Mouse (Mus musculus): ENCODE data around the gene Ldb1. TPM values are rescaled to one million over a fixed set of nuclear protein-coding genes. Genes with fewer than 3 reads are reported as not detected.

Gene Ldb1
- total and polyA plus RNA-seq, 3 experiments, result 56.9 to 120 (median 67.6) TPM

GRCm38 (mm10) chr19:46047426-46047825, 2.4 kb upstream of the Ldb1 start:
- Histone ChIP-seq H3K9me3 (replicated peaks; ENCODE audit: low read length) (no peaks in the 10 kb centered on the region), H3K4me2 (ENCODE audit: insufficient read depth, low read depth, poor library complexity, severe bottlenecking) (no peak overlapping the region), H3K4me1 (ENCODE audit: control insufficient read depth in 1 of 2, insufficient read depth in 2 of 2) (peaks cover under 1 to 26% of the 10 kb centered on the region in 2 experiments; a peak in 3 of 4 replicates), H3K36me3 (replicated peaks in 1 of 2; ENCODE audit: control insufficient read depth in 1 of 2, insufficient read depth in 1 of 2, low read length in 1 of 2) (no peaks in the 10 kb centered on the region), H3K79me2 (replicated peaks; ENCODE audit: control insufficient read depth, extremely low read depth, insufficient read depth, poor library complexity, severe bottlenecking) (peaks cover 21% of the 10 kb centered on the region), H3K9ac (ENCODE audit: insufficient read depth, low read depth) (no peak overlapping the region), H3K27me3 (replicated peaks) (peaks cover 26% of the 10 kb centered on the region), H3K4me3 (replicated peaks in 1 of 3; ENCODE audit: low read depth in 2 of 3, low read length in 2 of 3, poor library complexity in 1 of 3) (no peak overlapping the region), H3K27ac (ENCODE audit: insufficient read depth, low read depth) (no peak overlapping the region)
- dilution Hi-C loops (cut with MboI; ENCODE audit: extremely low pct_ligation_motif_present, extremely low pct_unique_long_range_greater_than_20kb, low sequenced_read_pairs) (no loop called here), in situ Hi-C loops (cut with MboI; ENCODE audit: low pct_ligation_motif_present, low pct_unique_long_range_greater_than_20kb, low sequenced_read_pairs) (no loop called here)
- TF ChIP-seq MAZ (IDR thresholded peaks at IDR 0.05; ENCODE audit: low read depth, low read length), result no peak
- TF ChIP-seq EP300 (IDR thresholded peaks at IDR 0.05; ENCODE audit: low read length), result no peak
- no peak for TF ChIP-seq ETS1 (conservative IDR thresholded peaks at IDR 0.05; ENCODE audit: low read depth, low read length)
- DNase-seq (ENCODE audit: extremely low read depth), result no peak

- Histone ChIP-seq H3K79me2 (replicated peaks; ENCODE audit: control insufficient read depth, extremely low read depth, insufficient read depth, poor library complexity, severe bottlenecking) (peaks cover 21% of the 10 kb centered on the region), H3K27me3 (replicated peaks) (peaks cover 26% of the 10 kb centered on the region), H3K9ac (ENCODE audit: insufficient read depth, low read depth) (no peak overlapping the region), H3K4me1 (ENCODE audit: control insufficient read depth in 1 of 2, insufficient read depth in 2 of 2) (peaks cover 2 to 30% of the 10 kb centered on the region in 2 experiments; a peak in 3 of 4 replicates), H3K4me2 (ENCODE audit: insufficient read depth, low read depth, poor library complexity, severe bottlenecking) (no peak overlapping the region), H3K36me3 (replicated peaks in 1 of 2; ENCODE audit: control insufficient read depth in 1 of 2, insufficient read depth in 1 of 2, low read length in 1 of 2) (no peaks in the 10 kb centered on the region), H3K4me3 (replicated peaks in 1 of 3; ENCODE audit: low read depth in 2 of 3, low read length in 2 of 3, poor library complexity in 1 of 3) (no peak overlapping the region), H3K9me3 (replicated peaks; ENCODE audit: low read length) (no peaks in the 10 kb centered on the region), H3K27ac (ENCODE audit: insufficient read depth, low read depth) (no peak overlapping the region)
- dilution Hi-C loops (cut with MboI; ENCODE audit: extremely low pct_ligation_motif_present, extremely low pct_unique_long_range_greater_than_20kb, low sequenced_read_pairs), result no loop called here
- TF ChIP-seq ZNF384 (IDR thresholded peaks at IDR 0.05; ENCODE audit: low read depth, low read length), result peak; percentile 61
- TF ChIP-seq MXI1 (IDR thresholded peaks at IDR 0.05; ENCODE audit: low read depth, low read length), result no peak
- no peak for DNase-seq (ENCODE audit: extremely low read depth)
- in situ Hi-C loops (cut with MboI; ENCODE audit: low pct_ligation_motif_present, low pct_unique_long_range_greater_than_20kb, low sequenced_read_pairs), result no loop called here
Measured at GRCm38 (mm10) chr19:46046621-46047025, 1.6 kb upstream of the Ldb1 start.

GRCm38 (mm10) chr19:46045696-46046311, 790 bp upstream of the Ldb1 start:
- peaks cover 2 to 38% of the 10 kb centered on the region in 2 experiments; a peak in 3 of 4 replicates for H3K4me1 ChIP-seq (ENCODE audit: control insufficient read depth in 1 of 2, insufficient read depth in 2 of 2)
- no peaks in the 10 kb centered on the region for H3K9me3 ChIP-seq (replicated peaks; ENCODE audit: low read length)
- in situ Hi-C loops (cut with MboI; ENCODE audit: low pct_ligation_motif_present, low pct_unique_long_range_greater_than_20kb, low sequenced_read_pairs), result no loop called here
- H3K27me3 ChIP-seq (replicated peaks), result peaks cover 26% of the 10 kb centered on the region
- peak overlapping the region; percentile 96 for H3K4me2 ChIP-seq (ENCODE audit: insufficient read depth, low read depth, poor library complexity, severe bottlenecking)
- no peak for DNase-seq (ENCODE audit: extremely low read depth)
- TF ChIP-seq HCFC1 (IDR thresholded peaks at IDR 0.05; ENCODE audit: low read depth, low read length) (no peak), MAX (IDR thresholded peaks at IDR 0.05; ENCODE audit: low read length) (no peak), JUN (IDR thresholded peaks at IDR 0.05; ENCODE audit: insufficient read depth, low read depth, low read length) (no peak), USF2 (conservative IDR thresholded peaks at IDR 0.05; ENCODE audit: low read depth, low read length) (no peak), MEF2A (IDR thresholded peaks at IDR 0.05; ENCODE audit: borderline replicate concordance, low read depth, low read length) (no peak; the same call in 1 of the 2 replicates), MAZ (IDR thresholded peaks at IDR 0.05; ENCODE audit: low read depth, low read length) (no peak), ETS1 (conservative IDR thresholded peaks at IDR 0.05; ENCODE audit: low read depth, low read length) (no peak), KAT2A (IDR thresholded peaks at IDR 0.05; ENCODE audit: insufficient replicate concordance, low read length) (no peak), MAFK (IDR thresholded peaks at IDR 0.05; ENCODE audit: insufficient replicate concordance, low read length) (no peak), POLR2AphosphoS2 (IDR thresholded peaks at IDR 0.05; ENCODE audit: low read depth, low read length) (no peak), GABPA (IDR thresholded peaks at IDR 0.05; ENCODE audit: insufficient replicate concordance, low read depth, low read length) (no peak), IRF4 (IDR thresholded peaks at IDR 0.05; ENCODE audit: low read depth, low read length) (no peak)
- H3K36me3 ChIP-seq (replicated peaks in 1 of 2; ENCODE audit: control insufficient read depth in 1 of 2, insufficient read depth in 1 of 2, low read length in 1 of 2), result no peaks in the 10 kb centered on the region
- H3K27ac ChIP-seq (ENCODE audit: insufficient read depth, low read depth), result no peak overlapping the region
- H3K9ac ChIP-seq (ENCODE audit: insufficient read depth, low read depth), result peak overlapping the region; percentile 81
- peak overlapping the region; percentile 61 to 91 (median 84) for H3K4me3 ChIP-seq (replicated peaks in 1 of 3; ENCODE audit: low read depth in 2 of 3, low read length in 2 of 3, poor library complexity in 1 of 3)
- dilution Hi-C loops (cut with MboI; ENCODE audit: extremely low pct_ligation_motif_present, extremely low pct_unique_long_range_greater_than_20kb, low sequenced_read_pairs), result no loop called here
- H3K79me2 ChIP-seq (replicated peaks; ENCODE audit: control insufficient read depth, extremely low read depth, insufficient read depth, poor library complexity, severe bottlenecking), result peaks cover 26% of the 10 kb centered on the region
